Mouse (Mus musculus) brain, embryonic 14.5 days (tissue): ENCODE measurements at regions not wholly inside any gene's neighbourhood (a gene's known extent, or its start where the extent isn't known, plus 50 kb on each side); places are given as distances from the start of the nearest gene placed in this dataset.

ENCODE experiments used
- CTCF ChIP-seq: fragments of 200-500 bp; IDR thresholded peaks from 2 replicates; pipeline ENCODE4 v1.5.1; 2012; ENCODE audit warnings: inconsistent platforms, mild to moderate bottlenecking, moderate library complexity, borderline replicate concordance; ENCODE audit not compliant: insufficient read depth, insufficient read length; ENCODE audit errors: extremely low read depth
- POLR2A ChIP-seq: fragments of 200-500 bp; IDR thresholded peaks from 2 replicates; pipeline ENCODE4 v1.6.1; 2012; ENCODE audit warnings: mild to moderate bottlenecking, inconsistent platforms, borderline replicate concordance; ENCODE audit not compliant: poor library complexity, insufficient read depth, insufficient read length, severe bottlenecking; ENCODE audit errors: extremely low read depth

DNA sequence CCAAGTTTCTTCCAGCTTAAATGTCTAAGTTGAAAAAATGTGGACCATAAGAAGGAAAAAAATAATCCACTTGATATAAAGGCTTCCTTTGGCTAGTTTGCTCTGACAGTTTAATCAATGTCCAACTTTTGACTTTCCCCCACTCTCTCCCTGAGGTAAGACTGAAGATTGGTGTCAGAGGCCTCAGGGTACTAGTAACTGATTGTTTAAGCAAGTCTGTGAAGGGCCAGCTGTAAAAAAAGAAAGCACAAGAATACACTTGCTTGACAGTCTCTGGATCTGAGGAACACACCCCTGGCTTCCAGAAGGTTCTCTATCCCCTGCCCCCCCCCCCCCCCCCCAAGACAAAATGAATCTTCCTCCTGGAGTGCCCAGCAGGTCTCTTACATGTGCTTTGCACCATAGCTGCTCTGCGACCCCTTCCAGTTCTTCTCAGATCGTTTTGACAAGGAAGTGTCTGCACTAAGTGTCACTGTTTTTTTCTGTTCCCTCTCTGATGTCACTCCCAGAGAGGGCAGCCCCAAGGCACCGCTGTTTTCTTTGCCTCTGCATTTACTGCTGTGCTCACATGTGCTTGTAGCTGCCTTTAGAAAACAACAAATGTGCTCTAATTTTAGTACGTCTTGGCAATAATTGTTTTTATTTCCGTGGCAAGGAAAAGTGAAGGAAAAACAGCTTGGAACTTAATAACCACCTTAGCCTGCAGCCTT lies 462.1 kb upstream of the Nr2f2 start:
- TF ChIP-seq CTCF (no peak), POLR2A (no peak)
